Mouse (Mus musculus) kidney, embryonic 15.5 days (tissue): ENCODE measurements around the gene Dip2c. TPM values are rescaled to one million over a fixed set of nuclear protein-coding genes. Genes with fewer than 3 reads are reported as not detected.

Experiments used
- ATAC-seq: fragments of 200-750 bp; cut with Nextera tagmentation; replicated peaks from 2 replicates; pipeline ENCODE4 v1.8.0; 2017; ENCODE audit warnings: moderate TSS enrichment; ENCODE audit not compliant: low FRiP score
- H3K27ac ChIP-seq: fragments of 300-500 bp; sonication (generic); 2 replicates; pipeline ENCODE4 v1.5.1; 2015; ENCODE audit warnings: mild to moderate bottlenecking, inconsistent platforms
- H3K27me3 ChIP-seq: fragments of 300-500 bp; sonication (generic); 2 replicates; pipeline ENCODE4 v1.6.1; 2015; ENCODE audit warnings: inconsistent platforms
- H3K36me3 ChIP-seq: fragments of 300-500 bp; sonication (generic); 2 replicates; pipeline ENCODE4 v1.6.1; 2015; ENCODE audit warnings: inconsistent platforms
- H3K4me1 ChIP-seq: fragments of 300-500 bp; sonication (generic); 2 replicates; pipeline ENCODE4 v1.6.1; 2015; ENCODE audit warnings: inconsistent platforms
- H3K4me2 ChIP-seq: fragments of 300-500 bp; sonication (generic); 2 replicates; pipeline ENCODE4 v1.6.1; 2015; ENCODE audit warnings: moderate library complexity, mild to moderate bottlenecking, inconsistent platforms
- H3K4me3 ChIP-seq: fragments of 300-500 bp; sonication (generic); replicated peaks from 2 replicates; pipeline ENCODE4 v1.5.1; 2015; ENCODE audit warnings: mild to moderate bottlenecking, inconsistent platforms
- H3K9ac ChIP-seq: fragments of 300-500 bp; sonication (generic); 2 replicates; pipeline ENCODE4 v1.6.1; 2015; ENCODE audit warnings: mild to moderate bottlenecking, inconsistent platforms
- H3K9me3 ChIP-seq: fragments of 300-500 bp; sonication (generic); replicated peaks from 2 replicates; pipeline ENCODE4 v1.6.1; 2016; ENCODE audit warnings: inconsistent platforms
- WGBS: fragments of 180-500 bp; shearing (Covaris S2); methylation state at CpG from one replicate; pipeline ENCODE4 v1.1.7; 2015; ENCODE audit warnings: mixed read lengths; 5-methylcytosine and 5-hydroxymethylcytosine counted together
- polyA plus RNA-seq: library from polyadenylated mRNA; unstranded; fragments of >200 nt; fragmentation: Nextera tagmentation; extraction: Ambion mirVana; gene quantifications from 2 replicates; pipeline ENCODE4 v1.2.1, GENCODE M21; 2015

Gene Dip2c
- polyA plus RNA-seq, 1 experiment from 2014 or later, result 5.2 TPM

DNA sequence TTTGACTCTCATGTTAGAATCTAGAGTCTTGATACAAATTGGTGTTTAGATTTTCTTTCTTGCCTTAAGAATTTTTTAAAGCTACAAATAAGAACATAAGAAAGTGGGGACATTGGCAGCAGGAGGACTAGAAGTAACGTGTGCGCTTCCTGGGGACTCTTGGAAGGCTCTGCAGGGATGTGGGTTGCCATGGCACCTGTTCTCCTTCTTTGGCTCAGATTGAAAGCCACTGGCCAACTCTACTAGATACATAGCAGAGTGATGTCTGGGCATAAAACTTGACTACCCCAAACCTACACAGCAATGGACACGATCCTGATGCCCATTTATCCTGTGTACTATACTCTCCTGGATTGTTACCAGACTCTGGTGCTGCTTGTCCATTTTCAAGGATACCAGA lies 188.1 kb downstream of the Dip2c start:
- Histone ChIP-seq H3K4me2 (no peak overlapping the region), H3K4me1 (no peaks in the 10 kb centered on the region), H3K27ac (no peak overlapping the region), H3K27me3 (no peaks in the 10 kb centered on the region), H3K9ac (no peak overlapping the region), H3K9me3 (no peaks in the 10 kb centered on the region), H3K36me3 (no peaks in the 10 kb centered on the region), H3K4me3 (no peak overlapping the region)
- 92% methylated on average over 3 of the region's 3 CpGs for WGBS
- ATAC-seq, result no peak

GRCm38 (mm10) chr13:9467216-9467615 lies 190.9 kb downstream of the Dip2c start:
- no peaks in the 10 kb centered on the region for H3K9me3 ChIP-seq
- H3K36me3 ChIP-seq, result no peaks in the 10 kb centered on the region
- 50% methylated on average over 1 of the region's 1 CpGs for WGBS
- no peak overlapping the region for H3K27ac ChIP-seq
- no peak overlapping the region for H3K9ac ChIP-seq
- ATAC-seq, result no peak; the same call in 1 of the 2 replicates
- no peak overlapping the region for H3K4me2 ChIP-seq
- H3K27me3 ChIP-seq, result no peaks in the 10 kb centered on the region
- H3K4me1 ChIP-seq, result no peaks in the 10 kb centered on the region
- no peak overlapping the region for H3K4me3 ChIP-seq

- no peak overlapping the region for H3K4me2 ChIP-seq
- no peak overlapping the region for H3K4me3 ChIP-seq
- H3K36me3 ChIP-seq, result no peaks in the 10 kb centered on the region
- WGBS, result 92% methylated on average over 1 of the region's 1 CpGs
- no peak overlapping the region for H3K27ac ChIP-seq
- no peak overlapping the region for H3K9ac ChIP-seq
- no peaks in the 10 kb centered on the region for H3K27me3 ChIP-seq
- H3K4me1 ChIP-seq, result no peaks in the 10 kb centered on the region
- H3K9me3 ChIP-seq, result peaks cover 3% of the 10 kb centered on the region
- no peak for ATAC-seq
Observed at GRCm38 (mm10) chr13:9473383-9473782, 197.1 kb downstream of the Dip2c start.

DNA sequence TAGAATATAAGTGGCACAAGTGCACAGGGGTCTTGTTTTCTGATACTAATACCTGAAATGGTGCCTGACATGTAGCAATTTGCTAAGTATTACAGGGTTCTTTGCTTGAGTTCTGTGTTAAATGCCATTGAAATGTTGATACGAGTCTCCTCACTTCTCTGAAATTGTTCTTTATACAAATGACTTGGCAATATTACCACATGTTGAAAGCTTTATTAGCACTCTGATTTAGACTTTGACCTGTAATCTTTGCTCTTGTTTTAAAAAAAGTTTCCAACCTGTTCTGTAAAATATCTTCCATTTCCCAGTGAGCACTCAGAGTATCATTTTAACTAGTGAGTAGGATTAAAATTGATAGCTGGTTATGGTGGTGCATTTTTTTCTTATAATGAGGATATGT lies 205.4 kb downstream of the Dip2c start:
- ATAC-seq, result no peak
- Histone ChIP-seq H3K36me3 (no peaks in the 10 kb centered on the region), H3K27me3 (no peaks in the 10 kb centered on the region), H3K4me1 (no peaks in the 10 kb centered on the region), H3K27ac (no peak overlapping the region), H3K4me3 (no peak overlapping the region), H3K9me3 (no peaks in the 10 kb centered on the region), H3K9ac (no peak overlapping the region), H3K4me2 (no peak overlapping the region)
- 64% methylated on average over 1 of the region's 1 CpGs for WGBS

DNA sequence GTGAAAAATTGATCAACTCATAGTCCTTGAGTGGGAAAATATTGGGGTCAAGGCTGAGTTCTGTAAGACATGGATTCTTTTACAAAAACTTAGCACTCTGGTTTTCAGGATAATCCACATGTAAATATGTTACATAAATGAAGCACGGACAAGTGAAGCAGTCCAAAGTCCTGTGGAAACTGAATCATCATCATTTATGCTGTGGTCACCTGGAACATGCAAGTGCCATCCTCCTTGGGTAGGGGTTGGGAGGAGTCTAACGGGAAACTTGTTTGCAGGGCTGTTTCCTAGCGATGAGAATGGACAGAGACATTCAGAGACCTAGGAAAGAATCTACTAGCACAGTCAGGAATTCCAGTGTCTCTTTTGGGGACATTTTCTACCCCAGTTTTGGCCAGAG lies 213.4 kb downstream of the Dip2c start:
- Histone ChIP-seq H3K9ac (no peak overlapping the region), H3K27me3 (no peaks in the 10 kb centered on the region), H3K4me2 (no peak overlapping the region), H3K36me3 (no peaks in the 10 kb centered on the region), H3K4me3 (no peak overlapping the region), H3K27ac (no peak overlapping the region), H3K9me3 (no peaks in the 10 kb centered on the region), H3K4me1 (no peaks in the 10 kb centered on the region)
- no peak for ATAC-seq
- 89% methylated on average over 3 of the region's 3 CpGs for whole genome bisulfite sequencing

DNA sequence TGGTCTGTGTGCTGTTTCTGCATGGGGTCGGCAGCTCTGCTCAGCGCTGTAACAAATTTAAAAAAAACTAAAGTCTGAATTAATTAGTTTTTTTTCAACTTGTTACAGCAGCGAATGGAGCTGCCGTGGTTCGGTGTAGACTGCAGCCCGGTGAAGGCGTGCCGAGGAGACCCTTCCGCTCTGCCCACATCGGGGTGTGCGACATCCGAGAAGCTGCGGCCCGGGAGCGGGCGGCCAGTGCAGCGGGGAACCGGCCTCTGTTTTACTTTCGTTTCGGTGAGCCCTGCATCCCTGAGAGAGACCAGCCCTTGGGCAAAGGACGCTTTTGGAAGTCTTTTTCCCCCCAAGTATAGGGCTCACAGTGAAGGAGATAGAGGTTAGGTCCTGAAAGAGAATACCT lies 218.4 kb downstream of the Dip2c start:
- Histone ChIP-seq H3K27ac (no peak overlapping the region), H3K4me2 (peak overlapping the region; percentile 49), H3K36me3 (no peaks in the 10 kb centered on the region), H3K9ac (no peak overlapping the region), H3K27me3 (no peaks in the 10 kb centered on the region), H3K4me3 (peak overlapping the region; percentile 33), H3K9me3 (no peaks in the 10 kb centered on the region), H3K4me1 (no peaks in the 10 kb centered on the region)
- WGBS, result 68% methylated on average over 21 of the region's 21 CpGs
- ATAC-seq, result no peak

GRCm38 (mm10) chr13:9504118-9504856 lies 228.0 kb downstream of the Dip2c start:
- H3K9me3 ChIP-seq, result no peaks in the 10 kb centered on the region
- no peak for ATAC-seq
- WGBS, result 38% methylated on average over 6 of the region's 6 CpGs

GRCm38 (mm10) chr13:9538556-9538955 lies 262.2 kb downstream of the Dip2c start:
- Histone ChIP-seq H3K9ac (no peak overlapping the region), H3K27ac (no peak overlapping the region), H3K4me2 (no peak overlapping the region), H3K4me1 (no peaks in the 10 kb centered on the region), H3K27me3 (no peaks in the 10 kb centered on the region), H3K4me3 (no peak overlapping the region), H3K36me3 (no peaks in the 10 kb centered on the region), H3K9me3 (no peaks in the 10 kb centered on the region)
- ATAC-seq, result no peak

More at GRCm38 (mm10) chr13:9504118-9504856, 228.0 kb downstream of the Dip2c start:
- Histone ChIP-seq H3K4me1 (no peaks in the 10 kb centered on the region), H3K4me3 (no peak overlapping the region), H3K27me3 (no peaks in the 10 kb centered on the region), H3K9ac (no peak overlapping the region), H3K27ac (no peak overlapping the region), H3K4me2 (no peak overlapping the region), H3K36me3 (no peaks in the 10 kb centered on the region)

DNA sequence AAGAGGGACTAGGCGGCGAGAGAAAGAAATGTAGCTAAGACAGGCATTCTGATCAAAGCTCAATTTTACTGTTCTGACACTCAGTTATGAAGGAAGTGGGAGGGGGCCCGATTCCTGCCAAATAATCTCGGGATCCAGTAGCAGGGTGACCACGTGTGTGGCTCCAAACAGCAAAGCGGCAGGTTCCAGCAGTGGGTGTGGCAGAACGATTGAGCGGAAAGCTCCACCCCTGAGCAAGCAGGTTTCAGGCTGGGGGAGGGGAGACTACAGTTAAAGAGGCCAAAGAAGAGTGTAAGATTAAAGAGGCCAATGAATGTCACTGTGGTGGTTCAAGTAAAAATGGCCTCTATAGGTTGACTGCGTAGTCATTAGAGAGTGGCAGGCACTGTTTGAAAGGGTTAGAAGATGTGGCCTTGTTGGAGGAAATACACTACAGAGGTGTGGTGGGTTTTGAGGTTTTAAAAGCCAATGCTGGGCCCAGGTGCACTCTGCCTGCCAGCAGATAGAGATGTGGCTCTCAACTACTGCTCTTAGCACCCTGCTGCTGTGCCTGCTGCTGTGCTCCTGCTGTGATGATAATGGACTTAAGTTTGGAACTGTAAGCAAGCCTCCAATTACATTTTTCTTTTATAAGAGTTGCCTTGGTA lies 271.5 kb downstream of the Dip2c start:
- 0 out of 2 replicates have a peak, but pooled peaks have one; percentile 33 for ATAC-seq
- 14% methylated on average over 9 of the region's 9 CpGs for WGBS
- Histone ChIP-seq H3K4me3 (no peak overlapping the region), H3K4me1 (peaks cover 8% of the 10 kb centered on the region), H3K36me3 (no peaks in the 10 kb centered on the region; the same call in 1 of the 2 replicates), H3K9me3 (no peaks in the 10 kb centered on the region), H3K9ac (no peak overlapping the region), H3K27me3 (no peaks in the 10 kb centered on the region), H3K4me2 (peak overlapping the region; percentile 28; the same call in 1 of the 2 replicates), H3K27ac (no peak overlapping the region)

DNA sequence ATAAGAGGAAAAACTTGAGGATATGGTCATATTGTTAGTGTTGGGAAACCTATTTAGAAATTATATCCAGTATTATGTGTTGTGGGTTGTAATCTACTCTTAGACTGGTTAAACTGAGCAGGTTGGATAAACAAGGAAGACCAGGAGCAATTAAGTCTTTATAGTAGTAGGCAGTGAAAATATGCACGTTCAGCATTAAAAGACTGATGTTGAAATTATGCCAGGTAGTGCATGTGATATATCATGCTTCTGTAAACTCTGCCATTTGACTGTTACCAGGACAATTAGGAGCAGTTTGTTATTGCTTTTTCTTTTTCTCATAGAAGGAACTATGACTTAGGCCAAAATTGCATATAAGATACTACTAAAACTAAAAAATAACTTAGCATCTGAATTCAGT lies 285.8 kb downstream of the Dip2c start:
- H3K27ac ChIP-seq, result no peak overlapping the region
- H3K4me3 ChIP-seq, result no peak overlapping the region
- no peak overlapping the region for H3K4me2 ChIP-seq
- no peak for ATAC-seq
- H3K27me3 ChIP-seq, result no peaks in the 10 kb centered on the region
- no peaks in the 10 kb centered on the region for H3K9me3 ChIP-seq
- no peak overlapping the region for H3K9ac ChIP-seq
- H3K36me3 ChIP-seq, result peaks cover 4% of the 10 kb centered on the region; the same call in 1 of the 2 replicates
- WGBS, result 78% methylated on average over 1 of the region's 1 CpGs
- no peaks in the 10 kb centered on the region for H3K4me1 ChIP-seq

- no peaks in the 10 kb centered on the region for H3K27me3 ChIP-seq
- no peak overlapping the region for H3K4me3 ChIP-seq
- no peak overlapping the region for H3K4me2 ChIP-seq
- no peak overlapping the region for H3K27ac ChIP-seq
- WGBS, result 8% methylated on average over 2 of the region's 2 CpGs
- peaks cover 5% of the 10 kb centered on the region; the same call in 1 of the 2 replicates for H3K36me3 ChIP-seq
- no peaks in the 10 kb centered on the region for H3K4me1 ChIP-seq
- no peak for ATAC-seq
- no peaks in the 10 kb centered on the region for H3K9me3 ChIP-seq
- H3K9ac ChIP-seq, result no peak overlapping the region
Observed at GRCm38 (mm10) chr13:9562921-9563320, 286.6 kb downstream of the Dip2c start.

DNA sequence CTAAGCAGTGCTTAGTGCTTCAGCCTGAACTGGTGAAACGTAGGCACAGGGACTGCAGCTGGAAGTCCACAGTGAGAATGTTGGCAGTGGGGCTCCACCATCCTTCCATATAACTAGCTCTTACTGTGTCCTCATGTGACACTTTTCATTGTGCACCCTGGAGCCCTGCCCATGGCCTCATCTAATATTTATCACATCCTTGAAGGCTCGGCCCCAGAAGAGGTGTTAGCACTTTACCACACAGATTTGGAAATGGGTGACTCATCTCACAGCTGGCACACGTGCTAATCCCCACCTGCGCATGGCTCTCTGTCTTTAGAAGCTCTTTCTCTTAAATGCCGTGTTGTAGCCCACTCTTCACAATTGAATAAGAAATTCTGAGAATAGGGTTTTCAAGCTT lies 292.5 kb downstream of the Dip2c start:
- Histone ChIP-seq H3K27ac (no peak overlapping the region), H3K27me3 (no peaks in the 10 kb centered on the region), H3K9me3 (no peaks in the 10 kb centered on the region), H3K9ac (no peak overlapping the region), H3K4me2 (no peak overlapping the region), H3K4me3 (no peak overlapping the region), H3K4me1 (no peaks in the 10 kb centered on the region), H3K36me3 (peaks cover 24% of the 10 kb centered on the region)
- no peak for ATAC-seq
- 87% methylated on average over 5 of the region's 5 CpGs for WGBS
